Mouse (Mus musculus) gastrocnemius, postnatal 36 days (tissue): ENCODE results near the gene Vps37b. TPM values are rescaled to one million over a fixed set of nuclear protein-coding genes. Genes with fewer than 3 reads are reported as not detected.

ENCODE experiments used
- DNase-seq, 2 experiments: peaks; one replicate each; pipeline ENCODE4 v3.0.0; 2022
- intact Hi-C: fragments of 180-260 bp; cut with DNase I; formaldehyde crosslinking; loops from one replicate; pipeline ENCODE4 v1.15.1; 2025
- total RNA-seq, 2 experiments: library from RNA; stranded (reverse); gene quantifications; 2 replicates each; pipeline ENCODE4 v1.2.3; 2021

Vps37b gene
- total RNA-seq, 2 experiments from 2014 or later, result 4.7 to 4.8 TPM

- intact Hi-C loops, result no loop called here
- DNase-seq, result no peak
Measured at GRCm38 (mm10) chr5:123986925-123987324, 45.1 kb downstream of the Vps37b start.

GRCm38 (mm10) chr5:123985434-123985833 lies 46.6 kb downstream of the Vps37b start:
- intact Hi-C loops, result no loop called here
- no peak for DNase-seq

- DNase-seq, result no peak
- intact Hi-C loops, result no loop called here
Measured at GRCm38 (mm10) chr5:123982838-123983237, 49.2 kb downstream of the Vps37b start.

- DNase-seq, result no peak
- intact Hi-C loops, result no loop called here
Measured at GRCm38 (mm10) chr5:123981250-123981554, 50.9 kb downstream of the Vps37b start.

GRCm38 (mm10) chr5:123980521-123981249 lies 51.4 kb downstream of the Vps37b start:
- DNase-seq, result no peak
- intact Hi-C loops, result no loop called here

GRCm38 (mm10) chr5:123979980-123980369 lies 52.1 kb downstream of the Vps37b start:
- DNase-seq, result no peak
- intact Hi-C loops, result no loop called here

GRCm38 (mm10) chr5:123979221-123979979 lies 52.7 kb downstream of the Vps37b start:
- intact Hi-C loops, result no loop called here
- DNase-seq, result peak in 1 of 2 experiments; percentile 59

- DNase-seq, result no peak
- intact Hi-C loops, result no loop called here
Measured at GRCm38 (mm10) chr5:123978131-123978530, 53.9 kb downstream of the Vps37b start.

GRCm38 (mm10) chr5:123977231-123977630 lies 54.8 kb downstream of the Vps37b start:
- intact Hi-C loops, result no loop called here
- DNase-seq, result no peak

- intact Hi-C loops, result no loop called here
- no peak for DNase-seq
Measured at GRCm38 (mm10) chr5:123975668-123976180, 56.3 kb downstream of the Vps37b start.

GRCm38 (mm10) chr5:123974616-123975111 lies 57.4 kb downstream of the Vps37b start:
- intact Hi-C loops, result no loop called here
- DNase-seq, result no peak

GRCm38 (mm10) chr5:123974179-123974485 lies 57.9 kb downstream of the Vps37b start:
- intact Hi-C loops, result no loop called here
- DNase-seq, result no peak

GRCm38 (mm10) chr5:123973299-123974178 lies 58.5 kb downstream of the Vps37b start, which contains the start of gene Hip1r:
Gene Hip1r (plus strand): TSS chr5:123973628.
- intact Hi-C loops, result no loop called here
- DNase-seq, result peak; percentile 57 to 73

- intact Hi-C loops, result no loop called here
- DNase-seq, result no peak
Measured at GRCm38 (mm10) chr5:123972453-123972852, 59.6 kb downstream of the Vps37b start.

- no peak for DNase-seq
- intact Hi-C loops, result no loop called here
Measured at GRCm38 (mm10) chr5:123970576-123970975, 61.5 kb downstream of the Vps37b start.

- intact Hi-C loops, result no loop called here
- no peak for DNase-seq
Measured at GRCm38 (mm10) chr5:123969216-123969615, 62.9 kb downstream of the Vps37b start.

GRCm38 (mm10) chr5:123968468-123968867 lies 63.6 kb downstream of the Vps37b start:
- intact Hi-C loops, result no loop called here
- DNase-seq, result no peak

- DNase-seq, result no peak
- intact Hi-C loops, result no loop called here
Measured at GRCm38 (mm10) chr5:123966759-123967158, 65.3 kb downstream of the Vps37b start.

- DNase-seq, result no peak
- intact Hi-C loops, result no loop called here
Measured at GRCm38 (mm10) chr5:123964208-123964607, 67.9 kb downstream of the Vps37b start.

GRCm38 (mm10) chr5:123961046-123961445 lies 71.0 kb downstream of the Vps37b start:
- DNase-seq, result no peak
- intact Hi-C loops, result no loop called here

GRCm38 (mm10) chr5:123960129-123960528 lies 71.9 kb downstream of the Vps37b start:
- intact Hi-C loops, result no loop called here
- no peak for DNase-seq
